Mouse (Mus musculus): Measurements from ENCODE around the gene Mia3. TPM values are rescaled to one million over a fixed set of nuclear protein-coding genes. Genes with fewer than 3 reads are reported as not detected.
"Not testable (repeated sequence)": the region's sequence is repeated elsewhere in the genome, so short reads cannot be mapped to it uniquely, and the experiment has no call there.

Gene Mia3
- polyA plus RNA-seq, 1 experiment from 2014 or later, result 72.8 TPM

GRCm38 (mm10) chr1:183379376-183379775 is 10.0 kb upstream of the Mia3 start:
- not testable (repeated sequence) for ATAC-seq (replicated peaks; ENCODE audit: low FRiP score); H3K4me3 ChIP-seq (ENCODE audit: low read depth, low read length); H3K27me3 ChIP-seq (replicated peaks; ENCODE audit: control insufficient read depth, insufficient read depth, low read length); H3K27ac ChIP-seq (ENCODE audit: low read depth, low read length); DNase-seq (ENCODE audit: low spot score); H3K4me1 ChIP-seq (replicated peaks; ENCODE audit: control insufficient read depth, insufficient read depth, low read length); H3K4me2 ChIP-seq; H3K9ac ChIP-seq (ENCODE audit: low read depth, low read length); H3K9me3 ChIP-seq (ENCODE audit: control insufficient read depth, low read length); H3K36me3 ChIP-seq (ENCODE audit: control insufficient read depth, insufficient read depth, low read length)
- 87% methylated on average over 3 of the region's 3 CpGs for WGBS

GRCm38 (mm10) chr1:183378321-183378941 is 9.1 kb upstream of the Mia3 start:
- 59% methylated on average over 10 of the region's 10 CpGs for WGBS
- Histone ChIP-seq H3K36me3 (ENCODE audit: control insufficient read depth, insufficient read depth, low read length) (no peaks in the 10 kb centered on the region), H3K4me2 (no peak overlapping the region), H3K9ac (ENCODE audit: low read depth, low read length) (no peak overlapping the region), H3K4me1 (replicated peaks; ENCODE audit: control insufficient read depth, insufficient read depth, low read length) (no peaks in the 10 kb centered on the region), H3K9me3 (ENCODE audit: control insufficient read depth, low read length) (peaks cover 5% of the 10 kb centered on the region), H3K27me3 (replicated peaks; ENCODE audit: control insufficient read depth, insufficient read depth, low read length) (no peaks in the 10 kb centered on the region), H3K4me3 (ENCODE audit: low read depth, low read length) (no peak overlapping the region), H3K27ac (ENCODE audit: low read depth, low read length) (no peak overlapping the region)
- peak; percentile 82 for ATAC-seq (replicated peaks; ENCODE audit: low FRiP score)
- no peak for DNase-seq (ENCODE audit: low spot score)

GRCm38 (mm10) chr1:183377045-183377444 is 7.7 kb upstream of the Mia3 start:
- DNase-seq (ENCODE audit: low spot score) (no peak), ATAC-seq (replicated peaks; ENCODE audit: low FRiP score) (no peak)
- Histone ChIP-seq H3K4me2 (no peak overlapping the region), H3K27me3 (replicated peaks; ENCODE audit: control insufficient read depth, insufficient read depth, low read length) (no peaks in the 10 kb centered on the region), H3K4me1 (replicated peaks; ENCODE audit: control insufficient read depth, insufficient read depth, low read length) (no peaks in the 10 kb centered on the region), H3K9ac (ENCODE audit: low read depth, low read length) (no peak overlapping the region), H3K9me3 (ENCODE audit: control insufficient read depth, low read length) (peaks cover 5% of the 10 kb centered on the region), H3K27ac (ENCODE audit: low read depth, low read length) (no peak overlapping the region), H3K4me3 (ENCODE audit: low read depth, low read length) (no peak overlapping the region), H3K36me3 (ENCODE audit: control insufficient read depth, insufficient read depth, low read length) (no peaks in the 10 kb centered on the region)
- 72% methylated on average over 4 of the region's 4 CpGs for WGBS

GRCm38 (mm10) chr1:183374728-183375127 is 5.4 kb upstream of the Mia3 start:
- ATAC-seq (replicated peaks; ENCODE audit: low FRiP score), result no peak
- Histone ChIP-seq H3K4me2 (no peak overlapping the region), H3K4me3 (ENCODE audit: low read depth, low read length) (no peak overlapping the region), H3K9ac (ENCODE audit: low read depth, low read length) (no peak overlapping the region), H3K27ac (ENCODE audit: low read depth, low read length) (no peak overlapping the region), H3K36me3 (ENCODE audit: control insufficient read depth, insufficient read depth, low read length) (no peaks in the 10 kb centered on the region), H3K9me3 (ENCODE audit: control insufficient read depth, low read length) (peaks cover 5% of the 10 kb centered on the region), H3K4me1 (replicated peaks; ENCODE audit: control insufficient read depth, insufficient read depth, low read length) (no peaks in the 10 kb centered on the region), H3K27me3 (replicated peaks; ENCODE audit: control insufficient read depth, insufficient read depth, low read length) (no peaks in the 10 kb centered on the region)
- 72% methylated on average over 5 of the region's 5 CpGs for WGBS
- no peak for DNase-seq (ENCODE audit: low spot score)

- DNase-seq (ENCODE audit: low spot score) (no peak), ATAC-seq (replicated peaks; ENCODE audit: low FRiP score) (peak; percentile 59)
- Histone ChIP-seq H3K27me3 (replicated peaks; ENCODE audit: control insufficient read depth, insufficient read depth, low read length) (no peaks in the 10 kb centered on the region), H3K9ac (ENCODE audit: low read depth, low read length) (peak overlapping the region; percentile 85), H3K4me3 (ENCODE audit: low read depth, low read length) (peak overlapping the region; percentile 93), H3K4me1 (replicated peaks; ENCODE audit: control insufficient read depth, insufficient read depth, low read length) (peaks cover 10% of the 10 kb centered on the region), H3K36me3 (ENCODE audit: control insufficient read depth, insufficient read depth, low read length) (peaks cover 3% of the 10 kb centered on the region; the same call in 1 of the 2 replicates), H3K4me2 (peak overlapping the region; percentile 98), H3K27ac (ENCODE audit: low read depth, low read length) (no peak overlapping the region; the same call in 1 of the 2 replicates), H3K9me3 (ENCODE audit: control insufficient read depth, low read length) (no peaks in the 10 kb centered on the region)
- 4% methylated on average over 56 of the region's 56 CpGs for WGBS
Observed at GRCm38 (mm10) chr1:183368601-183369400, 552 bp downstream of the Mia3 start.

GRCm38 (mm10) chr1:183366361-183366760 is 3.0 kb downstream of the Mia3 start:
- H3K4me1 ChIP-seq (replicated peaks; ENCODE audit: control insufficient read depth, insufficient read depth, low read length), result peaks cover 15% of the 10 kb centered on the region
- no peaks in the 10 kb centered on the region for H3K27me3 ChIP-seq (replicated peaks; ENCODE audit: control insufficient read depth, insufficient read depth, low read length)
- DNase-seq (ENCODE audit: low spot score) (no peak), ATAC-seq (replicated peaks; ENCODE audit: low FRiP score) (no peak)
- no peaks in the 10 kb centered on the region for H3K9me3 ChIP-seq (ENCODE audit: control insufficient read depth, low read length)
- H3K36me3 ChIP-seq (ENCODE audit: control insufficient read depth, insufficient read depth, low read length), result peaks cover 3% of the 10 kb centered on the region; the same call in 1 of the 2 replicates
- H3K27ac ChIP-seq (ENCODE audit: low read depth, low read length), result no peak overlapping the region
- WGBS, result 92% methylated on average over 5 of the region's 5 CpGs
- H3K9ac ChIP-seq (ENCODE audit: low read depth, low read length), result no peak overlapping the region
- H3K4me2 ChIP-seq, result no peak overlapping the region
- H3K4me3 ChIP-seq (ENCODE audit: low read depth, low read length), result no peak overlapping the region

GRCm38 (mm10) chr1:183363577-183363867 is 5.8 kb downstream of the Mia3 start:
- Histone ChIP-seq H3K4me2 (no peak overlapping the region), H3K27ac (ENCODE audit: low read depth, low read length) (no peak overlapping the region), H3K27me3 (replicated peaks; ENCODE audit: control insufficient read depth, insufficient read depth, low read length) (no peaks in the 10 kb centered on the region), H3K9ac (ENCODE audit: low read depth, low read length) (no peak overlapping the region), H3K4me1 (replicated peaks; ENCODE audit: control insufficient read depth, insufficient read depth, low read length) (peaks cover 13% of the 10 kb centered on the region), H3K36me3 (ENCODE audit: control insufficient read depth, insufficient read depth, low read length) (peaks cover 6% of the 10 kb centered on the region; the same call in 1 of the 2 replicates), H3K9me3 (ENCODE audit: control insufficient read depth, low read length) (no peaks in the 10 kb centered on the region), H3K4me3 (ENCODE audit: low read depth, low read length) (no peak overlapping the region)
- ATAC-seq (replicated peaks; ENCODE audit: low FRiP score) (no peak), DNase-seq (ENCODE audit: low spot score) (no peak)
- 82% methylated on average over 5 of the region's 5 CpGs for WGBS

GRCm38 (mm10) chr1:183362729-183363576 is 6.4 kb downstream of the Mia3 start:
- H3K27me3 ChIP-seq (replicated peaks; ENCODE audit: control insufficient read depth, insufficient read depth, low read length), result no peaks in the 10 kb centered on the region
- no peak overlapping the region for H3K9ac ChIP-seq (ENCODE audit: low read depth, low read length)
- H3K4me2 ChIP-seq, result no peak overlapping the region
- peaks cover 7% of the 10 kb centered on the region for H3K4me1 ChIP-seq (replicated peaks; ENCODE audit: control insufficient read depth, insufficient read depth, low read length)
- no peak for DNase-seq (ENCODE audit: low spot score)
- H3K36me3 ChIP-seq (ENCODE audit: control insufficient read depth, insufficient read depth, low read length), result peaks cover 6% of the 10 kb centered on the region
- no peak overlapping the region for H3K27ac ChIP-seq (ENCODE audit: low read depth, low read length)
- no peak overlapping the region for H3K4me3 ChIP-seq (ENCODE audit: low read depth, low read length)
- H3K9me3 ChIP-seq (ENCODE audit: control insufficient read depth, low read length), result no peaks in the 10 kb centered on the region
- no peak for ATAC-seq (replicated peaks; ENCODE audit: low FRiP score)
- WGBS, result 79% methylated on average over 14 of the region's 14 CpGs
